In genomic region chr13:19393731-19394130, GRCm38 (mm10) we compare ENCODE assay signal across 10 mouse cellular contexts. TPM values are rescaled to one million over a fixed set of nuclear protein-coding genes. Genes with fewer than 3 reads are reported as not detected.
A peak's percentile ranks its signal among the peaks of the same experiment; 100 is the strongest.
DNase-seq lines count a peak whose midpoint lies in the region; ATAC-seq and TF ChIP-seq lines count a peak whose summit lies in the region.
"Had no signal": no experiment of that assay in that cellular context is flagged by ENCODE, and none has a peak within 500 bp of the region (broad histone marks: within the 10 kb centered on the region; RNA-seq: fewer than 3 reads in every experiment).

No protein-coding gene starts in this region.

- no peak for ATAC-seq in lung, embryonic 14.5 days (ENCODE audit: insufficient read depth)
- no peak for ATAC-seq in liver, embryonic 13.5 days (ENCODE audit: low read depth)

- 57% methylated on average over 2 of the region's 2 CpGs for WGBS in lung, embryonic 14.5 days
- WGBS in liver, embryonic 13.5 days (ENCODE audit: insufficient replicate concordance), result 56% methylated on average over 2 of the region's 2 CpGs
- WGBS in small intestine, adult 2 months, result 38% methylated on average over 2 of the region's 2 CpGs

- H3K36me3 ChIP-seq in lung, embryonic 14.5 days (ENCODE audit: insufficient read depth), result no peaks in the 10 kb centered on the region
- no peaks in the 10 kb centered on the region for H3K36me3 ChIP-seq in liver, embryonic 13.5 days
- H3K36me3 ChIP-seq in small intestine, adult 2 months (ENCODE audit: control insufficient read depth, insufficient read depth, low read length), result no peaks in the 10 kb centered on the region

- peaks cover 10% of the 10 kb centered on the region for H3K4me1 ChIP-seq in lung, embryonic 14.5 days (ENCODE audit: insufficient read depth)
- peaks cover 23% of the 10 kb centered on the region for H3K4me1 ChIP-seq in liver, embryonic 13.5 days (replicated peaks)
- peaks cover 18% of the 10 kb centered on the region; the same call in 1 of the 2 replicates for H3K4me1 ChIP-seq in small intestine, adult 2 months (ENCODE audit: control insufficient read depth, insufficient read depth, insufficient read length, low read length)

- H3K4me3 ChIP-seq in gastrocnemius, adult 2 months, result peak overlapping the region; percentile 80
- H3K4me3 ChIP-seq in lung, embryonic 14.5 days (ENCODE audit: low read depth, low read length), result peak overlapping the region; percentile 87; the same call in 1 of the 2 replicates
- H3K4me3 ChIP-seq in liver, embryonic 13.5 days (replicated peaks), result no peak overlapping the region
- H3K4me3 ChIP-seq in small intestine, adult 2 months (ENCODE audit: low read depth, low read length), result no peak overlapping the region

- peak overlapping the region; percentile 70 for H3K4me2 ChIP-seq in lung, embryonic 14.5 days
- 0 out of 2 replicates have a peak overlapping the region, but pooled peaks have one; percentile 15 for H3K4me2 ChIP-seq in liver, embryonic 13.5 days

- H3K27me3 ChIP-seq in lung, embryonic 14.5 days (ENCODE audit: insufficient read depth, low read length), result no peaks in the 10 kb centered on the region
- no peaks in the 10 kb centered on the region for H3K27me3 ChIP-seq in liver, embryonic 13.5 days
- H3K27me3 ChIP-seq in small intestine, adult 2 months (ENCODE audit: control insufficient read depth, insufficient read depth, low read length), result no peaks in the 10 kb centered on the region

- TF ChIP-seq CTCF in gastrocnemius, adult 2 months (IDR thresholded peaks at IDR 0.05), result no peak
- TF ChIP-seq CTCF in lung, embryonic 14.5 days (IDR thresholded peaks at IDR 0.05; ENCODE audit: low read depth), result no peak
- no peak for TF ChIP-seq CTCF in small intestine, adult 2 months (IDR thresholded peaks at IDR 0.05; ENCODE audit: extremely low read depth, insufficient read length, insufficient replicate concordance, low read depth, low read length)

- DNase-seq in gastrocnemius, adult 2 months, result no peak
- DNase-seq in gastrocnemius, postnatal 36 days, result no peak
- peak; percentile 18 for DNase-seq in lung, embryonic 14.5 days
- DNase-seq in lung, postnatal 14 days, result no peak
- no peak for DNase-seq in liver, embryonic 13.5 days
- DNase-seq in Muller cell, postnatal 12 days (ENCODE audit: inconsistent ontology term), result no peak
- DNase-seq in retina, postnatal 1 day, result no peak
- DNase-seq: kidney, adult 9 months; left cerebral cortex, postnatal 4 days had no signal

- H3K9ac ChIP-seq in lung, embryonic 14.5 days, result no peak overlapping the region; the same call in 1 of the 2 replicates
- no peak overlapping the region for H3K9ac ChIP-seq in liver, embryonic 13.5 days

- no peaks in the 10 kb centered on the region for H3K9me3 ChIP-seq in lung, embryonic 14.5 days (ENCODE audit: low read depth, low read length)
- no peaks in the 10 kb centered on the region for H3K9me3 ChIP-seq in liver, embryonic 13.5 days (replicated peaks)

- intact Hi-C loops in gastrocnemius, adult 2 months (cut with DNase I), result loop anchor here (10.0 kb wide), 1 partner anchor 901 kb away; no protein-coding TSS in a partner anchor
- intact Hi-C loops in gastrocnemius, postnatal 36 days (cut with DNase I), result no loop called here

- no peak for TF ChIP-seq POLR2A in small intestine, adult 2 months (IDR thresholded peaks at IDR 0.05; ENCODE audit: low read depth, low read length)

- H3K27ac ChIP-seq in gastrocnemius, adult 2 months, result peak overlapping the region; percentile 33
- 0 out of 2 replicates have a peak overlapping the region, but pooled peaks have one; percentile 12 for H3K27ac ChIP-seq in lung, embryonic 14.5 days (ENCODE audit: low read depth)
- H3K27ac ChIP-seq in liver, embryonic 13.5 days, result no peak overlapping the region
- peak overlapping the region; percentile 30; the same call in 1 of the 2 replicates for H3K27ac ChIP-seq in small intestine, adult 2 months (ENCODE audit: insufficient read depth, low read depth, low read length)

RNA-seq across cellular contexts. Expression of gene Stard3nl, which starts 1.9 kb away (rescaled TPM):
- 1 to 10 TPM; 6.7 to 7.9 TPM for total RNA-seq in gastrocnemius, adult 2 months (2021)
- 1 to 10 TPM; 5.9 to 6.1 TPM for total RNA-seq in gastrocnemius, postnatal 36 days (2021)
- polyA plus RNA-seq in lung, embryonic 14.5 days (2014; fragmentation: Nextera tagmentation; extraction: Ambion mirVana), result 93.6 and 102 TPM in 2 replicates
- polyA plus RNA-seq in liver, embryonic 13.5 days (2015; fragmentation: Nextera tagmentation; extraction: Ambion mirVana), result 30.7 and 34.6 TPM in 2 replicates
- polyA plus RNA-seq in small intestine, adult 2 months (2012; rRNA removed), result 4.1 and 9.4 TPM in 2 replicates

Comparison
In these comparisons a context has a peak if more than half of its experiments do, and no peak if none do; other contexts are left out.
1. H3K4me3 ChIP-seq: peak in gastrocnemius, adult 2 months (single experiment) and lung, embryonic 14.5 days (single experiment); none in liver, embryonic 13.5 days (single experiment) and small intestine, adult 2 months (single experiment).